ENCODE assay signal across 28 mouse cellular contexts in the genomic region with DNA sequence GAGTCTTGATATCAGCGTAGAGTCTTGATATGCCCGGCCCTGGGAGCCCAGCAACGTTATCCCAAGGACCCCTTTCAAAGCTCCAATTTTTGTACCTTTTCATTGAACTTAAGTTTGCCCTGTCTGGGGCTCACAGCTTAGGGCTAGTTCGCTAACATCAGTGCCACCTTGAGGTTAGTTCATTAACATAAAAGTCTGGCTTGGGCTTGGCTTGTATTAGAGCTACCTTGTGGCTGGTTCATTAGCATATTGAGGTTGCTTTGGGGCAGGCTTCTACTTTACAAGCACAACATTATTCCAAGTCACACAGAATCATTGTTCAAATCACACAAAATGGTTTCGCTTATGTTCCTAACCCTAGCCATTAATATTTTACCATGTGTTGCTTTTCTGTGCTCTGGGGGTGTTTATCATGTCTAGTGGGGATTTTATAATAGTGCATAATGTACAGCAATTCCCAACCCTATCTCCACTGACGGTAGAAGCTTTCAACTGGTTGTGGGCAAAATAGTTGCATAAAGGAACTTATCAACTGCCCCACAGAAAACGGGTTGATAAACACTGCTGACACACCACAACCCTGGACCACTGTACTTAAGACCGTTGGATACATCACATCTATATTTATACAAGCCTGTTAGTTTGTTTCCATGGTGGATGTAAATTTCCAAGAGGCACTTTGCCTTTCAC.
"Had no signal": no experiment of that assay in that cellular context is flagged by ENCODE, and none has a peak within 500 bp of the region (broad histone marks: within the 10 kb centered on the region; RNA-seq: fewer than 3 reads in every experiment).

No protein-coding gene starts in this region.

- H3K9ac ChIP-seq: heart, embryonic 13.5 days; heart, embryonic 15.5 days; hindbrain, embryonic 13.5 days; hindbrain, embryonic 15.5 days; kidney, embryonic 15.5 days; limb, embryonic 12.5 days; liver, embryonic 13.5 days had no signal

- H3K27ac ChIP-seq: gastrocnemius, adult 2 months; heart, adult 2 months; heart, embryonic 13.5 days; heart, embryonic 15.5 days; hindbrain, embryonic 10.5 days; hindbrain, embryonic 13.5 days; hindbrain, embryonic 15.5 days; hindbrain, postnatal 0 days; kidney, embryonic 15.5 days; kidney, postnatal 0 days; left cerebral cortex, adult 2 months; limb, embryonic 10.5 days; limb, embryonic 12.5 days; liver, embryonic 13.5 days had no signal

- DNase-seq: gastrocnemius, adult 2 months; gastrocnemius, postnatal 10 days; gastrocnemius, postnatal 25 days; heart, adult 2 months; heart, postnatal 10 days; heart, postnatal 4 days; kidney, adult 11 months; kidney, adult 2 months; kidney, adult 9 months; kidney, postnatal 14 days; kidney, postnatal 36 days; layer of hippocampus, adult 9-11 months; liver; liver, embryonic 13.5 days had no signal

- ATAC-seq: hindbrain, postnatal 0 days; intestine, embryonic 16.5 days had no signal

- H3K4me1 ChIP-seq: kidney, embryonic 15.5 days; limb, embryonic 10.5 days; limb, embryonic 12.5 days; liver, embryonic 13.5 days had no signal

- H3K4me3 ChIP-seq: gastrocnemius, adult 2 months; heart, adult 2 months; heart, embryonic 13.5 days; heart, embryonic 15.5 days; hindbrain, embryonic 10.5 days; hindbrain, embryonic 13.5 days; hindbrain, embryonic 15.5 days; kidney, embryonic 15.5 days; left cerebral cortex, adult 2 months; limb, embryonic 10.5 days; limb, embryonic 12.5 days; liver, embryonic 13.5 days had no signal

- H3K9me3 ChIP-seq: heart, embryonic 15.5 days; hindbrain, embryonic 13.5 days; hindbrain, embryonic 15.5 days; limb, embryonic 10.5 days; limb, embryonic 12.5 days; liver, embryonic 13.5 days had no signal

- H3K27me3 ChIP-seq: heart, embryonic 13.5 days; heart, embryonic 15.5 days; hindbrain, embryonic 13.5 days; hindbrain, embryonic 15.5 days; kidney, embryonic 15.5 days; liver, embryonic 13.5 days had no signal

- H3K36me3 ChIP-seq: heart, embryonic 13.5 days; heart, embryonic 15.5 days; hindbrain, embryonic 10.5 days; hindbrain, embryonic 13.5 days; hindbrain, embryonic 15.5 days; kidney, embryonic 15.5 days; limb, embryonic 10.5 days; limb, embryonic 12.5 days; liver, embryonic 13.5 days had no signal

- H3K4me2 ChIP-seq: heart, embryonic 11.5 days; heart, embryonic 13.5 days; heart, embryonic 15.5 days; hindbrain, embryonic 13.5 days; hindbrain, embryonic 15.5 days; kidney, embryonic 15.5 days; limb, embryonic 12.5 days; liver, embryonic 11.5 days; liver, embryonic 13.5 days had no signal
